26 mouse cellular contexts compared by ENCODE assay signal in genomic region chr8:91853803-91854202, GRCm38 (mm10). TPM values are rescaled to one million over a fixed set of nuclear protein-coding genes. Genes with fewer than 3 reads are reported as not detected.
A peak's percentile ranks its signal among the peaks of the same experiment; 100 is the strongest.
DNase-seq lines count a peak whose midpoint lies in the region; ATAC-seq and TF ChIP-seq lines count a peak whose summit lies in the region.
"Had no signal": no experiment of that assay in that cellular context is flagged by ENCODE, and none has a peak within 500 bp of the region (broad histone marks: within the 10 kb centered on the region; RNA-seq: fewer than 3 reads in every experiment).

No protein-coding gene starts in this region.

- H3K4me3 ChIP-seq in heart, embryonic 15.5 days = no peak overlapping the region
- no peak overlapping the region for H3K4me3 ChIP-seq in heart, adult 2 months
- no peak overlapping the region for H3K4me3 ChIP-seq in midbrain, embryonic 10.5 days
- no peak overlapping the region for H3K4me3 ChIP-seq in midbrain, embryonic 11.5 days (ENCODE audit: low read depth, low read length)
- no peak overlapping the region for H3K4me3 ChIP-seq in neural tube, embryonic 11.5 days (ENCODE audit: low read depth, low read length)
- no peak overlapping the region for H3K4me3 ChIP-seq in neural tube, embryonic 15.5 days (replicated peaks)
- no peak overlapping the region for H3K4me3 ChIP-seq in hindbrain, postnatal 0 days (ENCODE audit: low read length)
- H3K4me3 ChIP-seq: embryonic facial prominence, embryonic 15.5 days; erythroblast, embryonic 14.5 days; forebrain, embryonic 10.5 days; gastrocnemius, adult 2 months had no signal

- no peak for DNase-seq in heart, adult 2 months
- DNase-seq in midbrain, embryonic 10.5 days (ENCODE audit: low spot score) = no peak
- DNase-seq in midbrain, embryonic 11.5 days (ENCODE audit: low spot score, missing footprints) = no peak
- peak; percentile 31 for DNase-seq in neural tube, embryonic 11.5 days (ENCODE audit: low spot score)
- no peak for DNase-seq in hindbrain, postnatal 0 days (ENCODE audit: low spot score)
- no peak for DNase-seq in urinary bladder, postnatal 14 days (ENCODE audit: low spot score)
- DNase-seq: adrenal gland, postnatal 14 days; cerebellum, adult 18-20 months; cerebellum, adult 9-11 months; cerebellum, postnatal 36 days; embryo, embryonic 11 days; gastrocnemius, adult 2 months; gastrocnemius, postnatal 25 days had no signal

- no peaks in the 10 kb centered on the region; the same call in 1 of the 2 replicates for H3K27me3 ChIP-seq in heart, embryonic 15.5 days
- no peaks in the 10 kb centered on the region for H3K27me3 ChIP-seq in heart, adult 2 months (ENCODE audit: control insufficient read depth, insufficient read depth, low read length)
- H3K27me3 ChIP-seq in midbrain, embryonic 10.5 days (ENCODE audit: low read depth, poor library complexity, severe bottlenecking) = peaks cover 95% of the 10 kb centered on the region
- H3K27me3 ChIP-seq in midbrain, embryonic 11.5 days (ENCODE audit: control insufficient read depth, insufficient read depth, low read length) = 0 out of 2 replicates have a peak, but pooled peaks cover 2% of the 10 kb centered on the region
- no peaks in the 10 kb centered on the region for H3K27me3 ChIP-seq in neural tube, embryonic 11.5 days (ENCODE audit: control insufficient read depth, insufficient read depth, low read length)
- peaks cover 32% of the 10 kb centered on the region for H3K27me3 ChIP-seq in neural tube, embryonic 15.5 days (replicated peaks)
- no peaks in the 10 kb centered on the region for H3K27me3 ChIP-seq in hindbrain, postnatal 0 days (ENCODE audit: insufficient read depth, low read length)
- H3K27me3 ChIP-seq: CH12.LX; embryonic facial prominence, embryonic 15.5 days had no signal

- ATAC-seq in heart, embryonic 15.5 days (replicated peaks; ENCODE audit: insufficient number of reproducible peaks, insufficient read depth, low FRiP score, low read depth) = no peak
- ATAC-seq in midbrain, embryonic 11.5 days (ENCODE audit: low FRiP score) = no peak
- no peak for ATAC-seq in neural tube, embryonic 11.5 days (ENCODE audit: insufficient read depth, low FRiP score, low TSS enrichment)
- no peak for ATAC-seq in neural tube, embryonic 15.5 days (ENCODE audit: low FRiP score)
- peak; percentile 68; the same call in 1 of the 2 replicates for ATAC-seq in hindbrain, postnatal 0 days
- ATAC-seq: activated CD4-positive, CD25-positive, alpha-beta regulatory T cell, adult 4 months; forebrain, embryonic 14.5 days; inflammation-experienced regulatory T-cells, adult 6 months; intestine, postnatal 0 days; Patski had no signal

- intact Hi-C loops in heart, adult 2 months (cut with DNase I) = loop anchor here (2.0 to 5.0 kb wide), 2 partner anchors 37 to 47 kb away; no protein-coding TSS in a partner anchor

- H3K4me1 ChIP-seq in heart, embryonic 15.5 days (replicated peaks) = peaks cover 20% of the 10 kb centered on the region
- peaks cover 2% of the 10 kb centered on the region for H3K4me1 ChIP-seq in heart, adult 2 months (ENCODE audit: control insufficient read depth, insufficient read depth, low read length)
- peaks cover 52% of the 10 kb centered on the region for H3K4me1 ChIP-seq in midbrain, embryonic 10.5 days
- peaks cover 6% of the 10 kb centered on the region for H3K4me1 ChIP-seq in midbrain, embryonic 11.5 days (ENCODE audit: control insufficient read depth, insufficient read depth, low read length)
- H3K4me1 ChIP-seq in neural tube, embryonic 11.5 days (ENCODE audit: control insufficient read depth, insufficient read depth, low read length) = no peaks in the 10 kb centered on the region
- H3K4me1 ChIP-seq in neural tube, embryonic 15.5 days = no peaks in the 10 kb centered on the region
- no peaks in the 10 kb centered on the region for H3K4me1 ChIP-seq in hindbrain, postnatal 0 days (ENCODE audit: insufficient read depth, low read length)
- H3K4me1 ChIP-seq: embryonic facial prominence, embryonic 15.5 days had no signal

- no peaks in the 10 kb centered on the region for H3K36me3 ChIP-seq in heart, embryonic 15.5 days
- no peaks in the 10 kb centered on the region for H3K36me3 ChIP-seq in heart, adult 2 months (ENCODE audit: control insufficient read depth, insufficient read depth, low read length)
- no peaks in the 10 kb centered on the region for H3K36me3 ChIP-seq in midbrain, embryonic 10.5 days
- H3K36me3 ChIP-seq in midbrain, embryonic 11.5 days (ENCODE audit: control insufficient read depth, insufficient read depth, low read length) = no peaks in the 10 kb centered on the region
- H3K36me3 ChIP-seq in neural tube, embryonic 11.5 days (ENCODE audit: control insufficient read depth, insufficient read depth, low read length) = no peaks in the 10 kb centered on the region
- H3K36me3 ChIP-seq in neural tube, embryonic 15.5 days = no peaks in the 10 kb centered on the region
- H3K36me3 ChIP-seq in hindbrain, postnatal 0 days (ENCODE audit: insufficient read depth, low read length) = no peaks in the 10 kb centered on the region
- H3K36me3 ChIP-seq: embryonic facial prominence, embryonic 15.5 days; forebrain, embryonic 10.5 days had no signal

- TF ChIP-seq POLR2A in heart, adult 2 months (IDR thresholded peaks at IDR 0.05; ENCODE audit: insufficient read depth, low read depth, low read length) = no peak

- WGBS in heart, embryonic 15.5 days = 41% methylated on average over 2 of the region's 2 CpGs
- 35% methylated on average over 2 of the region's 2 CpGs for WGBS in heart, adult 2 months
- 48% methylated on average over 2 of the region's 2 CpGs for WGBS in midbrain, embryonic 10.5 days
- WGBS in midbrain, embryonic 11.5 days = 19% methylated on average over 2 of the region's 2 CpGs
- WGBS in neural tube, embryonic 11.5 days = 23% methylated on average over 2 of the region's 2 CpGs
- 15% methylated on average over 2 of the region's 2 CpGs for WGBS in neural tube, embryonic 15.5 days
- WGBS in hindbrain, postnatal 0 days = 19% methylated on average over 2 of the region's 2 CpGs

- H3K9me3 ChIP-seq in heart, embryonic 15.5 days (replicated peaks) = no peaks in the 10 kb centered on the region
- no peaks in the 10 kb centered on the region for H3K9me3 ChIP-seq in midbrain, embryonic 10.5 days (replicated peaks)
- no peaks in the 10 kb centered on the region for H3K9me3 ChIP-seq in midbrain, embryonic 11.5 days (ENCODE audit: control insufficient read depth, low read length)
- H3K9me3 ChIP-seq in neural tube, embryonic 11.5 days (ENCODE audit: control insufficient read depth, low read length) = no peaks in the 10 kb centered on the region
- H3K9me3 ChIP-seq in neural tube, embryonic 15.5 days (replicated peaks) = no peaks in the 10 kb centered on the region
- no peaks in the 10 kb centered on the region for H3K9me3 ChIP-seq in hindbrain, postnatal 0 days (ENCODE audit: low read length)
- H3K9me3 ChIP-seq: embryonic facial prominence, embryonic 15.5 days; forebrain, embryonic 10.5 days had no signal

- H3K79me2 ChIP-seq in heart, adult 2 months (replicated peaks; ENCODE audit: control insufficient read depth, insufficient read depth, low read length) = no peaks in the 10 kb centered on the region

- TF ChIP-seq CTCF in heart, adult 2 months (IDR thresholded peaks at IDR 0.05) = no peak
- no peak for TF ChIP-seq CTCF in hindbrain, postnatal 0 days (IDR thresholded peaks at IDR 0.05; ENCODE audit: low read depth)

- 0 out of 2 replicates have a peak overlapping the region, but pooled peaks have one; percentile 12 for H3K27ac ChIP-seq in heart, embryonic 15.5 days
- no peak overlapping the region; the same call in 1 of the 2 replicates for H3K27ac ChIP-seq in heart, adult 2 months
- peak overlapping the region; percentile 33; the same call in 1 of the 2 replicates for H3K27ac ChIP-seq in midbrain, embryonic 10.5 days (replicated peaks)
- H3K27ac ChIP-seq in midbrain, embryonic 11.5 days (ENCODE audit: low read depth, low read length) = no peak overlapping the region
- no peak overlapping the region for H3K27ac ChIP-seq in neural tube, embryonic 11.5 days (ENCODE audit: low read depth, low read length)
- H3K27ac ChIP-seq in neural tube, embryonic 15.5 days (replicated peaks) = no peak overlapping the region
- no peak overlapping the region for H3K27ac ChIP-seq in hindbrain, postnatal 0 days
- H3K27ac ChIP-seq: embryonic facial prominence, embryonic 15.5 days; forebrain, embryonic 10.5 days; gastrocnemius, adult 2 months had no signal

- no peak overlapping the region for H3K4me2 ChIP-seq in heart, embryonic 15.5 days
- H3K4me2 ChIP-seq in midbrain, embryonic 11.5 days = no peak overlapping the region
- H3K4me2 ChIP-seq in neural tube, embryonic 11.5 days (ENCODE audit: low read depth) = no peak overlapping the region
- no peak overlapping the region for H3K4me2 ChIP-seq in neural tube, embryonic 15.5 days
- no peak overlapping the region for H3K4me2 ChIP-seq in hindbrain, postnatal 0 days (ENCODE audit: low read depth, low read length)
- H3K4me2 ChIP-seq: embryonic facial prominence, embryonic 15.5 days; heart, embryonic 11.5 days had no signal

- H3K9ac ChIP-seq in heart, embryonic 15.5 days = no peak overlapping the region
- no peak overlapping the region for H3K9ac ChIP-seq in heart, adult 2 months (ENCODE audit: low read depth, low read length)
- no peak overlapping the region for H3K9ac ChIP-seq in midbrain, embryonic 11.5 days (ENCODE audit: low read length)
- H3K9ac ChIP-seq in neural tube, embryonic 11.5 days (ENCODE audit: low read length) = no peak overlapping the region
- H3K9ac ChIP-seq in neural tube, embryonic 15.5 days (replicated peaks) = no peak overlapping the region
- H3K9ac ChIP-seq in hindbrain, postnatal 0 days (replicated peaks; ENCODE audit: low read length) = no peak overlapping the region
- H3K9ac ChIP-seq: embryonic facial prominence, embryonic 15.5 days had no signal

- TF ChIP-seq EP300 in heart, adult 2 months (IDR thresholded peaks at IDR 0.05; ENCODE audit: insufficient read depth, low read depth, low read length) = no peak

RNA-seq across cellular contexts. Expression of gene Irx3, which starts 51.9 kb away (rescaled TPM):
- 13.9 and 17.3 TPM in 2 replicates for polyA plus RNA-seq in heart, embryonic 15.5 days (2015; fragmentation: Nextera tagmentation; extraction: Ambion mirVana)
- total RNA-seq in heart, adult 2 months (2021) = 10 to 100 TPM; 22.1 to 32.0 TPM
- 8.7 and 15.8 TPM in 2 replicates for polyA plus RNA-seq in heart, adult 2 months (2012; rRNA removed)
- 46.2 and 49.9 TPM in 2 replicates for polyA plus RNA-seq in midbrain, embryonic 10.5 days (2016; fragmentation: Nextera tagmentation; extraction: Ambion mirVana)
- 38.7 and 45.1 TPM in 2 replicates for polyA plus RNA-seq in midbrain, embryonic 11.5 days (2014; fragmentation: Nextera tagmentation; extraction: Ambion mirVana)
- polyA plus RNA-seq in neural tube, embryonic 11.5 days (2014; fragmentation: Nextera tagmentation; extraction: Ambion mirVana) = 16.1 and 19.8 TPM in 2 replicates
- 4.0 and 6.3 TPM in 2 replicates for polyA plus RNA-seq in neural tube, embryonic 15.5 days (2015; fragmentation: Nextera tagmentation; extraction: Ambion mirVana)
- 17.1 and 22.9 TPM in 2 replicates for total RNA-seq in hindbrain, postnatal 0 days (2014; rRNA removed)
- polyA plus RNA-seq in hindbrain, postnatal 0 days (2015; fragmentation: Nextera tagmentation; extraction: Ambion mirVana) = 11.3 and 11.7 TPM in 2 replicates
- total RNA-seq: CH12.LX; granulocyte monocyte progenitor cell, adult 5-6 weeks had no signal
- polyA plus RNA-seq: activated CD4-positive, CD25-positive, alpha-beta regulatory T cell, adult 4 months; erythroblast, embryonic 14.5 days; inflammation-experienced regulatory T-cells, adult 6 months had no signal

Comparison
In these comparisons a context has a peak if more than half of its experiments do, and no peak if none do; other contexts are left out.
1. H3K27ac ChIP-seq: peak in heart, embryonic 15.5 days (single experiment) and midbrain, embryonic 10.5 days (single experiment); none in heart, adult 2 months (single experiment), midbrain, embryonic 11.5 days (single experiment), neural tube, embryonic 11.5 days (single experiment), neural tube, embryonic 15.5 days (single experiment) and hindbrain, postnatal 0 days (single experiment).